Mouse (Mus musculus): ENCODE data around the gene Slc26a10. TPM values are rescaled to one million over a fixed set of nuclear protein-coding genes. Genes with fewer than 3 reads are reported as not detected.

Gene Slc26a10
- polyA plus RNA-seq, 2 experiments: 1.3 to 1.7 TPM

DNA sequence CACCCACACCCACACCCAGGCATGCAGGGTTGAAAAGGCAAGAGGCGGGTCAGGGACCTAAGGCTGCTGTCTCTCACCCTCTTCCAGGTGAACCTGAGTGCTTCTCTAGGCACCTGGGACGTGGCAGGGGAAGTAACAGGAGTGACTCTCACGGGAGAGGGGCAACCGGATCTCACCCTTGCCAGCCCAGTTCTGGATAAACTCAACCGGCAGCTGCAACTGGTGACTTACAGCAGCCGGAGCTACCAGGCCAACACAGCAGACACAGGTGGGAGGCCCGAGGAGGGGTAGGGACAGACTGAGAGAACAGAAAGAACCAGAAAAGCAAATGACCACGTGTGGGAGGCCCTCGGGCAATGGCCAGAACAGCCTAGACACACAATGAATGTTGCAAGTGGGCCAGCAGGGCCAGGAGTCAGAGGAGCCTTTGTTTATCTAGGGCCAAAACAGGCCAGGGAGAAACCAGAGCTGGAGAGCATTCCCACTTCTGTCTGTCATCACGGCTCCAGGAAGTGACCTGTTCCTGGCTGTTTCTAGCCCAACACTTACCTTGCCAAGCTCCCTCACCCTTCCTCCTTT lies 12.7 kb downstream of the Slc26a10 start:
- WGBS (ENCODE audit: insufficient replicate concordance): 45% methylated on average over 10 of the region's 10 CpGs
- TF ChIP-seq EP300 (IDR thresholded peaks at IDR 0.05; ENCODE audit: low read depth) (no peak), CTCF (IDR thresholded peaks at IDR 0.05; ENCODE audit: low read depth) (no peak)
- no peak overlapping the region for H3K27ac ChIP-seq
- H3K4me3 ChIP-seq (ENCODE audit: insufficient read depth in 1 of 2, low read depth in 2 of 2, low read length in 2 of 2): no peak overlapping the region
- ATAC-seq (ENCODE audit: insufficient read depth) (no peak), DNase-seq (ENCODE audit: low read depth in 3 of 3, low spot score in 3 of 3) (no peak)
- H3K4me2 ChIP-seq (ENCODE audit: low read depth): peak overlapping the region; percentile 15; the same call in 1 of the 2 replicates
- peaks cover 24% of the 10 kb centered on the region for H3K27me3 ChIP-seq (ENCODE audit: control insufficient read depth, insufficient read depth, low read length)
- H3K4me1 ChIP-seq (replicated peaks; ENCODE audit: control insufficient read depth in 2 of 2, insufficient read depth in 2 of 2, low read length in 1 of 2): peaks cover 4 to 17% of the 10 kb centered on the region in 2 experiments
- no peaks in the 10 kb centered on the region for H3K9me3 ChIP-seq (ENCODE audit: control insufficient read depth, low read length)
- no peaks in the 10 kb centered on the region for H3K36me3 ChIP-seq (replicated peaks; ENCODE audit: control insufficient read depth, insufficient read depth, low read depth)
- no peak overlapping the region for H3K9ac ChIP-seq (replicated peaks)

DNA sequence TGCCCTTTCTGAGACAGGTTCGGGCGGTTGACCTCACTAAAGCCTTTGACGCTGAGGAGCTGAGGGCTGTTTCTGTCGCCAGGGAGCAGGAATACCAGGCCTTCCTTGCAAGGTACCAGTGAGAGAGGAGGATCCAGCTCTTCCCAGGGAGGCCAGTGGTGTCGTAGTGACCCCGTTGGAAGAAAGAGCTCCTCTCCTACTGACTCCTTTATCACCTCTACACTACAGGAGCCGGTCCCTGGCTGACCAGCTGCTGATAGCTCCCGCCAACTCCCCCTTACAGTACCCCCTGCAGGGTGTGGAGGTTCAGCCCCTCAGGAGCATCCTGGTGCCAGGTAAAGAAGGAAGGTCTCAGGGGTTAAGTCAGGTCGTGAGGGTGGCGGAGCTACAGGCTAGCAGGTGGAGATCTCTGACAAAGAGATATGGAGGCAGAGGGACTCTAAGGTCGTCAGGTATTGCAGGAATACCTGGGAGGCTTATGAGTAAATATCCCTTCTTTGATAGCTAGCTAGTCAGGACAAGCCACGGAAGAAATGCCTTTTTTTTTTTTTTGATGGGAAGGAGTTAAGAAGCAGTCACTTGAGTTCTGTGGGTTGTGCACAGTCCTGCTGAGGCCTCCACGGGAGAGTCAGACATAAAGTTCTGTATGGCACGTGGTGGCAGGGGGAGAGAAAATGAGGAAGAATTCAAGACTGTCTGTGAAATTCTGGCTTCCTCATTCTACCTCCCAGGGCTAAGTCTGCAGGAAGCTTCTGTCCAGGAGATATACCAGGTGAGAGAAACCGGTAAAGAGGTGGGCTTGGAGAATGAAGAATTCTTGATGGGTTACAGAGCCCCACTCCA lies 13.5 kb downstream of the Slc26a10 start:
- Histone ChIP-seq H3K9me3 (ENCODE audit: control insufficient read depth, low read length) (no peaks in the 10 kb centered on the region), H3K4me2 (ENCODE audit: low read depth) (peak overlapping the region; percentile 96), H3K36me3 (replicated peaks; ENCODE audit: control insufficient read depth, insufficient read depth, low read depth) (no peaks in the 10 kb centered on the region), H3K27me3 (ENCODE audit: control insufficient read depth, insufficient read depth, low read length) (peaks cover 24% of the 10 kb centered on the region), H3K4me3 (ENCODE audit: insufficient read depth in 1 of 2, low read depth in 2 of 2, low read length in 2 of 2) (peak overlapping the region; percentile 54 to 63), H3K27ac (no peak overlapping the region), H3K9ac (replicated peaks) (no peak overlapping the region), H3K4me1 (replicated peaks; ENCODE audit: control insufficient read depth in 2 of 2, insufficient read depth in 2 of 2, low read length in 1 of 2) (peaks cover 4 to 17% of the 10 kb centered on the region in 2 experiments)
- TF ChIP-seq CTCF (IDR thresholded peaks at IDR 0.05; ENCODE audit: low read depth) (no peak), EP300 (IDR thresholded peaks at IDR 0.05; ENCODE audit: low read depth) (no peak)
- DNase-seq (ENCODE audit: low read depth in 3 of 3, low spot score in 3 of 3): no peak
- 23% methylated on average over 15 of the region's 15 CpGs for WGBS (ENCODE audit: insufficient replicate concordance)
- ATAC-seq (ENCODE audit: insufficient read depth): no peak

- Histone ChIP-seq H3K36me3 (replicated peaks; ENCODE audit: control insufficient read depth, insufficient read depth, low read depth) (no peaks in the 10 kb centered on the region), H3K4me2 (ENCODE audit: low read depth) (peak overlapping the region; percentile 96), H3K9me3 (ENCODE audit: control insufficient read depth, low read length) (no peaks in the 10 kb centered on the region), H3K9ac (replicated peaks) (peak overlapping the region; percentile 72), H3K27ac (no peak overlapping the region), H3K27me3 (ENCODE audit: control insufficient read depth, insufficient read depth, low read length) (peaks cover 24% of the 10 kb centered on the region), H3K4me1 (replicated peaks; ENCODE audit: control insufficient read depth in 2 of 2, insufficient read depth in 2 of 2, low read length in 1 of 2) (peaks cover 4 to 17% of the 10 kb centered on the region in 2 experiments), H3K4me3 (ENCODE audit: insufficient read depth in 1 of 2, low read depth in 2 of 2, low read length in 2 of 2) (peak overlapping the region; percentile 54 to 63)
- ATAC-seq (ENCODE audit: insufficient read depth) (no peak), DNase-seq (ENCODE audit: low read depth in 3 of 3, low spot score in 3 of 3) (no peak)
- TF ChIP-seq EP300 (IDR thresholded peaks at IDR 0.05; ENCODE audit: low read depth): no peak
- TF ChIP-seq CTCF (IDR thresholded peaks at IDR 0.05; ENCODE audit: low read depth): no peak
- WGBS (ENCODE audit: insufficient replicate concordance): 9% methylated on average over 11 of the region's 11 CpGs
Observed at GRCm38 (mm10) chr10:127166404-127166715, 14.1 kb downstream of the Slc26a10 start.

GRCm38 (mm10) chr10:127165654-127166403 lies 14.6 kb downstream of the Slc26a10 start:
- H3K4me2 ChIP-seq (ENCODE audit: low read depth): peak overlapping the region; percentile 96
- no peak for DNase-seq (ENCODE audit: low read depth in 3 of 3, low spot score in 3 of 3)
- H3K36me3 ChIP-seq (replicated peaks; ENCODE audit: control insufficient read depth, insufficient read depth, low read depth): no peaks in the 10 kb centered on the region
- peak overlapping the region; percentile 54 to 63 for H3K4me3 ChIP-seq (ENCODE audit: insufficient read depth in 1 of 2, low read depth in 2 of 2, low read length in 2 of 2)
- WGBS (ENCODE audit: insufficient replicate concordance): under 1% methylated on average over 56 of the region's 56 CpGs
- H3K4me1 ChIP-seq (replicated peaks; ENCODE audit: control insufficient read depth in 2 of 2, insufficient read depth in 2 of 2, low read length in 1 of 2): peaks cover 4 to 17% of the 10 kb centered on the region in 2 experiments
- no peaks in the 10 kb centered on the region for H3K9me3 ChIP-seq (ENCODE audit: control insufficient read depth, low read length)
- no peak overlapping the region for H3K27ac ChIP-seq
- ATAC-seq (ENCODE audit: insufficient read depth): peak; percentile 72
- peak overlapping the region; percentile 72 for H3K9ac ChIP-seq (replicated peaks)
- TF ChIP-seq CTCF (IDR thresholded peaks at IDR 0.05; ENCODE audit: low read depth) (no peak), EP300 (IDR thresholded peaks at IDR 0.05; ENCODE audit: low read depth) (no peak)
- H3K27me3 ChIP-seq (ENCODE audit: control insufficient read depth, insufficient read depth, low read length): peaks cover 24% of the 10 kb centered on the region

- Histone ChIP-seq H3K27ac (no peak overlapping the region; the same call in 1 of the 2 replicates), H3K4me2 (ENCODE audit: low read depth) (peak overlapping the region; percentile 96), H3K4me3 (ENCODE audit: insufficient read depth in 1 of 2, low read depth in 2 of 2, low read length in 2 of 2) (peak overlapping the region; percentile 54 to 63), H3K9ac (replicated peaks) (peak overlapping the region; percentile 72), H3K27me3 (ENCODE audit: control insufficient read depth, insufficient read depth, low read length) (peaks cover 24% of the 10 kb centered on the region), H3K36me3 (replicated peaks; ENCODE audit: control insufficient read depth, insufficient read depth, low read depth) (no peaks in the 10 kb centered on the region), H3K4me1 (replicated peaks; ENCODE audit: control insufficient read depth in 2 of 2, insufficient read depth in 2 of 2, low read length in 1 of 2) (peaks cover 4 to 15% of the 10 kb centered on the region in 2 experiments), H3K9me3 (ENCODE audit: control insufficient read depth, low read length) (no peaks in the 10 kb centered on the region)
- ATAC-seq (ENCODE audit: insufficient read depth) (peak; percentile 49), DNase-seq (ENCODE audit: low read depth in 3 of 3, low spot score in 3 of 3) (no peak)
- no peak for TF ChIP-seq CTCF (IDR thresholded peaks at IDR 0.05; ENCODE audit: low read depth)
- no peak for TF ChIP-seq EP300 (IDR thresholded peaks at IDR 0.05; ENCODE audit: low read depth)
- WGBS (ENCODE audit: insufficient replicate concordance): under 1% methylated on average over 41 of the region's 42 CpGs
Observed at GRCm38 (mm10) chr10:127165354-127165653, 15.1 kb downstream of the Slc26a10 start.
